Mouse (Mus musculus) kidney, postnatal 10 days (tissue): ENCODE data around the gene Atg2b.

Experiments used
- DNase-seq: peaks from one replicate; pipeline ENCODE4 v3.0.0; 2021; ENCODE audit warnings: mixed read lengths

Gene Atg2b

DNA sequence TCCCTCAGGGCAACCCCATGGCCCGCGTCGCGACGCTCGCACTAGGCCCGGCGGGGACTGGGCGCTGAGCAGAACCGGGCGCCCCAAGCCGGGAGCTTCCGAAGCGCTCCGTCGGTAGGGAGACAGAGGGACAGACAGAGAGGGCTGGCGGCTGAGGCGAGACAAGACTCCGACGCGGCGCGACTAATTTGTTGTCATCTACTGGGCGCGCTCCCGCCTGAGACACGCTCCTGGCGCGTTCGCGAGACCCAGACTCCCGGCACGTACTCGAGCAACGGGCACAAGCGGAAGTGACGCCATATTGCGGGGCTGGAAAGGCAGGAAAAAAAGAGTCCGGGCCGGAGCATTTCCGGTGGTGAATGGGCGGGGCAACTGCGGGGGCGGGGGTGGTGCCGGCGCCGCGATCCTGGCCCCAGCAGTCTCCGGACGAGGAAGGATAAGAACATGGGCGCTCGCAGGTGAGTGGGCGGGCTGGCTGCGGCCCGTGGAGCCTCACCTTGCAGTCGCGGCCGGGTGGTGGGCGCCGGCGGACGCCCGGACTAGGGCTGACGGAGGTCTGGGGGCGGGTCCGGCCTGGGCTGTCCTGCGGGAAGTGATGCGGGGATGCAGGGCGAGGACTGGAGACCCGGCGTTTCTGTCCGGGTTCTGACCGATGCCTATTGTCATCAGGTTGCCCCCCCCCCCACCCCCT is at the start of gene Atg2b:
Atg2b (minus strand) TSS at position 211 of the 691 bp plus-strand sequence.
- DNase-seq = peak; percentile 99

DNA sequence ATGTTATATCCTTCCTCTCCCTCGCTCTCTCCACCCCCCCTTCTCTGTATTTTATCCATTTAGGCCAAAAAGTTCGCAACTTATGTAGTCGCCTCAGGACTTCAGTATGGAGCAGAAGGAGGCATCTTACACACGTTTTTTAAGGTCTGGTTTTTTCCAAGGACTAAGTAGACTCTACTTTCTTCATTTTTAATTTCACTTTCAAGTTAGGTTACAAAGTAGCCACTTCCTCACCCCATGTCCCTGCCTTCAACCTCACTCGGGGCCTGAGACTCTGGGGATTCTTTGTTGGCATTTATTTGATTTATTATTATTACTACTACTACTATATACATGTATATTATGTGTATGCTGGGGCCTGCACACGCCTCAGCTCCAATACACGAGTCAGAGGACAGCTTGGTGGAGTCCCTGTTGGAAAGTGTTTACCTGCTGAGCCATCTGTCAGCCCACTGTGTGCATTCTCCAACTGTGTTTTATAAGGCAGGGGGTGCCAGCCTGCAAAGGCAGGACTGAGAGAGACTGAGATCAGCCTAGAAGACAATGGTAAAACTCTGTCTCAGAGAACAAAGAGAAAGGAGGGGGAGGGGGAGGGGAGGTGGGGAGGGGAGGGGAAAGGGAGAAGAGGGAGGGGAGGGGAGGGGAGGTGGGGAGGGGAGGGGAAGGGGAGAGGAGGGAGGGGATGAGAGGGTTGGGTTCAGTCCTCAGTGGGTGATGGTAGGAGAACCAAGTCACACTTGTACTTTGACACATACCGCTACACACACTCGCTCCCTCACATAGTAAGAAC is 48.6 kb upstream of the Atg2b start:
- DNase-seq = no peak

DNA sequence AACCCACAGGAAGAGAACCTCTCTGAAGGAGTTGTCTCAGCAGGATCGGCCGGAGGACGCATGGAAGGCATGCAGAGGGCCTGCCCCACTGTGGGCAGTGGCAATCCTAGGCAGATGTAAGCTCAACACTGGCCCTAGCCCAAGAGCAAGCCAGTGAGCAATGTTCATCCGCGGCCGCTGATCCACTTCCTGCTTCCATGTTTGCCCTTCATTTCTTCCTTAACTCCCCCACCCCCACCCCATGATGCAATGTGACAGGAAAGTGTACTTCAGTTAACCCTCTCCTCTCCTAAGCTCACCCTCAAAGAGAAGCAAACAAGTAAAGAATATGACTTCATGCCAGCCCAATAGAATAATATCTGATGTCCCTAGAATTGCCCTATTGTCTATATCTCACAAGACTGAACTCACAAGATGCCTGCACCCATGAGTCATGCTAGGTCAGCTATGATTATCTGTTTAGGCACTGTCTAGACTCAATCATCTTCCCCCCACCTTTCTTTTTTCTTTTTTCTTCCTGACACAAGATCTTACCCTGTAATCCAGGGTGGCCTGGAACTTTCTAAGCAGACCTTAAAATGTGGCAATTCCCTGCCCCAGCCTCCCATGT is 45.9 kb upstream of the Atg2b start:
- no peak for DNase-seq

DNA sequence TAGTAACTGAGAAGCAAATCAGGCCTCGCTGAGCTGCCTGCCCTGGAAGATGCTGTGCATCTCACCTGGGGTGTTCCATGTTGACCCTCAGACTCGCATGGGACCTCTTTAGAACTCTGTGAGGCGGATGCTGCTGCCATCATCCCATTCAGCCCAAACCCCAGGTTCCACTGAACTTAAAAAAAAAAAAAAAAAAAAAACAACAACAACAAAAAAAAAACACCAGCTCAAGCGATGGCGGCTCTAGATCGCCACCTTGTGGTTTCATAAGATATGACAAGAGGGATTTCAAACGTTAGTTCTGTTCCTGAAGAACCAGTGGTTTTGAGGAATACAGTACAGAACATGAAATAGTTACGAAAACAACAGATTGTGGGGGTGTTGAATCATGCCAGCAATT is 43.0 kb upstream of the Atg2b start:
- DNase-seq = peak; percentile 59

DNA sequence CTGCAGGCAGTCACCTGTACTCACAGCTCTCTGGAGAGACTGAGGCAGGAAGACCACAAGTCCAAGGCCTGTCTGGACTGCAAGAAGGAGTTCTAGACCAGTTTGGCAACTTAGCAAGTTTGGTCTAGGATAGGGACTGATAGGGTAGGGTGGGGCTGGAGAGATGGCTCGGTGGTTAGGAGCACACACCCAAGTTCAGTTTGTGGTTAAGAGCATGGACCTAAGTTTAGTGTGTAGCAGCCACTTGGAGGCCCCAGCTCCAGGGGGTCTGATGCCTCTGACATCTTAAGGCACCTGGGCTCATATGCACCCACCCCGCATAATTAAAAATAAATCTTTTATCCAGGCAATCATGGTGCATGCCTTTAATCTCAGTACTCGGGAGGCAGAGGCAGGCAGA is 42.3 kb upstream of the Atg2b start:
- DNase-seq = no peak

DNA sequence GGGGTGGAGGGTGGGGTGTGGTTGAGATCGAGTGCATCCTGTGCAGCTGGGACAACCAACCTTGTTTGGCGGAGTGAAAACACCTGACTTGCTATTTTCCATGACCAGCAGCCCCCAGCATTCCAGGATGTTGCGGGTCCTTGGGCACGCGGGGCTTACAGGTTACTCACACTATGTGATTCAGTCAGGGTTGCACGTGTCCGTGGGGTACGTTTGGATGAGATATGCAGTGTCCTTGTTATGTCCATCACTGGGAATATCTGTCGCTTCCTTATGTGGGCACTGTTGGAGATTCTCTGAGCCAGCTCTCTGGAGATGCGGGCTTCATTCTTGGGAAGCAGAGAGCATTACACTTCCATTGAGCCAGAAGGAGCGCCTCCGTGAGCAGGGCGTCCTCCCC is 40.7 kb upstream of the Atg2b start:
- no peak for DNase-seq

DNA sequence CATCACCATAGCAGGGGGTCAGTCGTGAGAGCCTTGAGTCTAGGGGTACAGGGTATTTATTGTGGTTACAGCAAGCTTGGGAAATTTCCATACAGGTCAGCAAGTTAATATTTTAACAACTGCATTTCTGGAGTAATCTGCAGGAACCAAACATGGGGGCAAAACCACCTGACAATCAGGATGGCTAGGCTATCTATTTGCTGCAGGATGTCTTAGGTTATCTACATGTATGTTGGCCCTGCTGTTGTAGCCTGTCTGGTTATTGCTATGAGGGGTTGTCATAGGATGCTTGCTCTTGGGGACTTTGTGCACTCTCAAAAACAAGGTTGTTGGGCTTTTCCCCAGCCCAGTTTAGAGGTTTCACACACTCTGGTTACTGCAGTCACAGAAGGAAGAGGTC is 39.6 kb upstream of the Atg2b start:
- DNase-seq = no peak

DNA sequence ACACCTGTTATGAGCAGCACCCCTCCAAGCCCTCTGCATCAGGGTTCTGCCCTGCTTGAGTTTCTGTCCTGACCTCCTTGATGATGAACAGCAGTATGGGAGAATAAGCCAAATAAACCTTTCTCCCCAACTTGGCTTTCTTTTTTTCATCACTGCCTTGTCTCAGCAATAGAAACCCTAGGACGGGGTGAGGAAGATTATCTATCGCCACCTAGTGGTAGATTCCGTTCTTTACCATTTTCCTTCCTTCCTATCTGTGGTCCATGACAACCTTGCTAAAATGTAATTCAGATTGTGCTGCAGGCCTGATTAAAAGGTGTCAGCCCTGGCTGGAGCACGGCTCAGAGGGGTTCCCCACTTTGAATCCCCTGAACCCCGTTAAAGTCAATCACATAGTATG is 37.6 kb upstream of the Atg2b start:
- DNase-seq = no peak

DNA sequence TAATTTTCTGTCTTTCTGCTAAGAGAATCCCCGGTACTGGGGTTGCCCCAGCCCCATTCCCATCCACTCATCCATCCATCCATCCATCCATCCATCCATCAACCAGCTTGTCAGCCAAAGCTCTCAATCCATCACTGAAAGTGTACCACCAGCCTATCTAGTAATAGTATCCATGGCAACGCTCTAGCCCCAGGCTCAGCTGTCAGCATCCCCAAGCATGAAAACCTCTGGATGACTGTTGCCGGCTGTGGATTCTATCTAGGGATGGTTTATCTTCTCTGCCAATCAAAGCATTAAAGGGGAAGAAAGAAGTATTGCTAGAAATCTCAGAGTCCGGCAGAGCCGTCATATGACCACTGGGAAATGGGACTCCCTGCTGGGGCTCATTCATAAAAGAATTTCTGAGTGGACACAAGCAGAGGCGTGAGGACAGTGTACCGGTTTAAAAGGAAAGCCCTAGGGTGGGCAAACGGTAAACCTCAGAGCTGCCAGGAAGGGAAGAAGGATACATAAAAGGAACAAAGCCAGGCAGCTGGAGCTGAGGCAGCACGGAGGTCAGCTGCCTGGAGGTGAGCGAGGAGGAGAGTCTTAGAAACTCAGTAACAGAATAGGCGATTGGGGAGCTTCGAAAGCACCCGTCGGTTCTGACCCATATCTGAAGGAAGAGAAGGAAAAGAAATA is 36.6 kb upstream of the Atg2b start:
- no peak for DNase-seq

DNA sequence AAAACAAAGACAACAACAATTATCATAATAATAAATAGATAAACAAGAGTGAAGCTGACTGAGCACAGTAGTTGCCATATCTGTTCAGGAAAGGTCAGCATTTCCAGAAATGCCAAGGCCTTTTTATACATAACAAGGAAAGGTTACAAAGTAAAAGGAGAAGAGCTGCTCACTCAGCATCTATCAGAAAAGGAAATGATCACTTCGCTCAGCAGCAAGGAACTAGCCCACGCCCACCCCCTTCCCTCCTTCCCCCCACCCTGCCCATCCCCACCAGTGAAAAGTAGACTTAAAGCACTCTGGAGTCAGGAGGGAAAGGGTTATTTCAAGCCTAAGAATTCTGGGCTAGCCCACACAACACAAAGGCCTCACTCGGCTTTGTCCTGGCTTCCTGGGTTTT is 35.2 kb upstream of the Atg2b start:
- DNase-seq = no peak

DNA sequence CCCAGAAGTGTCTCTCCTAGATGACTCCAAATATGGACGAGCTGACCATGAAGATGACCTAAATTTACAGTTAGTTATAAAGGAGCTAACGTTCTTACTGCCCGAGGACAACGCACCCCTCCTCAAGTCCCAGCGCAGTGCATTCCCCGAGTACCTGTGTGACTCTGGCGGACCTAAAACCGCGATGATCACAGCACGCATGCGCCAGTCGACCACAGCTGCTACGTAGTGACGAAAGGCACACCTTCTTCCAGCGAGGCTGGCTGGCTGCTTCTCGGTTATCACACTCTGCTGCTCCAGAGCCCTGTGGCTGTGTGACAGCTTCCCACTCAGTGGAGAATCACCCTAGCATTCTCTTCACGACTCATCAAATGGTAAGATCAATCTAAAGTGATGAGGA is 33.6 kb upstream of the Atg2b start:
- DNase-seq = peak; percentile 34

DNA sequence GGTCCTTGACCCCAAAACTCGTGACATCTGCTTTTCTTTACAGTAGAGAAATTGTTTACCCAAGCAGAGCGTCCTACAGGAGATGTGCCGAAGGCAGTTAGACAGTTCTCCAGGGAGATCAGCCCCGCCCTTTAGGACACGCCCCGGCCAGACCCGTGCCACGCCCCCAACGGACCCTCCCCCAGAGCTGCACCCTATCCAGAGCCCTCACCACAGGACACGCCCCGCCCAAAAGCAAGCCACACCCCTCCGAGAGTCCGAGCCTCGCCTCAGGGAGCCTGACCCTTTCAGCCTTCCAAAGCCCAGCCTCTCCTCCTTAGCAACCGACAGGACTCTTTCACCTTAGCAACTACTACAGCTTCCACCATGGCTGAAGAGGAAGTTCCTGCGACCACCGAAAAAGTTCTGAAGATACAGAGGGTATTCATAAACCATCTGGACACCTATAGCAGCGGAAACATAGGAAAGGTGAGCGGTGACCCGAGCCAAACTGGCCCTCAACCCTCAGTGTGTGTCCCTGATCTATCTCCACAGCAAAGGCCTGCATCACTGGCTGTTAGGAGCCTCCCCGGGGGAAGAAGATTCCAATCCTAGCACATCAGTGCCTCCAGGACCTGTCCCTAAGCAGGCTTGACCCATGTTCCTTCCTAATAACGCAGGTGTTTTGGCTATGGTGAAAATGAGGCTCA is 20.9 kb upstream of the Atg2b start, which contains the start of gene Ak7:
Ak7 (plus strand) TSS at position 178 of the 689 bp plus-strand sequence.
- DNase-seq = peak; percentile 87

DNA sequence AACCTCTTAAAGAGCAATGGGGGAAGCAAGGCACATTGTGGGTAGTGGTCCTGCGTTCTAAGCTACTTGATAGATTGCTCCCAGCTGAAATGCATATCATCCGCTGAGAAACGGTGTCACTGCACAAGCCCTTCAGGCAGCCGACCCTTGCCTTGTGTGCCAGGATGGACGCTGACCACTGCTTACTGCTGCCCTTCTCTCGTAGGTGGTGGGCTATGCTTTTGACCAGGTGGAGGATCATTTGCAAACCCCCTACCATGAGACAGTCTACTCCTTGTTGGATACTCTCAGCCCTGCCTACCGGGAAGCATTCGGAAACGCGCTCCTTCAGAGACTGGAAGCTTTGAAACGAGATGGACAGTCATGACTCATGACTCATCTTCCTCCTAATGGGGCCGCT is 15.4 kb upstream of the Atg2b start:
- DNase-seq = no peak

DNA sequence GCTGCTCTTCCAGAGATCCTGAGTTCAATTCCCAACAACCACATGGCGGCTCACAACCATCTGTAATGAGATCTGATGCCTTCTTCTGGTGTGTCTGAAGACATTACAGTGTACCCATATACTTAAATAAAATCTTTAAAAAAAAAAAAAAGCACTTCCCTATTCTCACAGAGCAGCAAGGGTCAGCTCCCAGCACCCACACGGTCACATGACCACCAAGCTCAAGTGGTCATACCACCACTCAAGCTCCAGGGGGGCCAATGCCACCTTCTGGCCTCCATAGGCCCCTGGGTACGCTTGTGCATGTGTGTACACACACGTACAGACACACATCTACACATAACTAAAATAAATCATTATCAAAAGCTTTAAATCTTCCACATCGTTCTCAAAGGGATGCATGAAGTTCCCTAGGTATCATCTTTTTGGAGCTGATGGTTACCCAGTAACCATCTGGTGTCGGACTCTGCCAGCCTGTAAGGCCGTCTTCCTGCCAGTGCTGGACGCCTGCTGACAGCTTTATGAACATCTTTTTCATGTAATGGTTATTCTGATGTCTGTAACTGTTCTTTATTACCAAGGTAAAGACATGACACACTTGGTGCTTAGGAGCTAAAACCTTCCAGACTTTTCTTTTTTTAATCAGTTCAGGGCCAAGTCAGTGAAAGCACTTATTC is 12.2 kb upstream of the Atg2b start:
- no peak for DNase-seq

DNA sequence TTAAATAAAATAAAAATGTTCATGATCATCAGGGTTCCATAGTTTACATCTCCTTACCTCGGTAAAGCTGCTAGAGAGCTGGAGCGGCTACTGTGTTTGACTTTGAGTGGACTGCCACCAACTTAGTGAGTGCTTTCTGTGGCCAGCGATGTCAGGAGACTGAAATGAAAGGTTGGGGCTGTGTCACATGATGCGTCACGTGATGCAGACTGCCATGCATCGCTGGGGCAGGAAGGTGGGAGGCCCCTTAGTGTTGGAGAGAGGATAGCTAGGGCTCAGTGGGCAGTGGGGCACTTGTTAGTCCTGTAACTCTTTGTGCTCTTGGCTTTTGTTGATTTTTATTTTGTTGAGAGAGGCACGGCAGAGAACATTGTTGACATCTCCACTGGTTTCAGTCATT is 10.8 kb upstream of the Atg2b start:
- no peak for DNase-seq

DNA sequence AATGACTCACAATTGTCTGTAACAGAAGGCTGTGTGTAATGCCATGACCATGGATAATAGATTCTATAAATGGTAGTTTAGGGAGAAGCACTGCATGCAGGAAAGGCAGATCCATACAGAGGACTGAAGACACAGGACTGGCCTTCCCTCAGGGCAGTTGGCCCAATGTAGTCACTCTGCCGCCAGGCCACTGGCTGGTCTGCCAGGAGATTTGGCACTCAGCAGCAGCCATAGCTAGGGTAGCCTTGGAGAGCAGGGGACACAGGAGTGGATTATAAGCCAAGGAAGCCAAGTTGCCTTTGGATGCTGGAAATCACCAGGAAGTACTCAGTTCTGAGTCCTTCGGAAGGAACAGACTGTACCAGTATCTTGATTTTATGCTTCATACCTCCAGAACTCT is 9.0 kb upstream of the Atg2b start:
- no peak for DNase-seq

DNA sequence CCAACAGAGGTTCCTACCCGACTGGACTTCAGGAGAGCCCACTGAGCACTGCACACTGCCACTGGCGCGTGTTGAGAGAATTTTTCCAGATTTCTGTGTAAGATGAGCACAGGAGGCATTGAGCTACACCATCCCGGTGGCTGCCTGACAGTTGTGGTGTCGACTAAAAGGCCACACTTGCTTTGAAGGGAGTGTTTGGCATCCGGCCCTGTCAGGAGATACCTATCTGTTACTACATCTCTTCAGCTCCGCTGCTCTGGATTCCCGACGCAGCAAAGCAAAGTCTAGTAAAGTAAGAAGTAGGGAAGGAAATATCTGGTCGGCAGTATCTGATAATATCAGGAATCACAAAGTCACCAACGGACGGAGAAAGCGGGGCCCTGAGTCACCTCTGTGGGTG is 4.4 kb upstream of the Atg2b start:
- no peak for DNase-seq

DNA sequence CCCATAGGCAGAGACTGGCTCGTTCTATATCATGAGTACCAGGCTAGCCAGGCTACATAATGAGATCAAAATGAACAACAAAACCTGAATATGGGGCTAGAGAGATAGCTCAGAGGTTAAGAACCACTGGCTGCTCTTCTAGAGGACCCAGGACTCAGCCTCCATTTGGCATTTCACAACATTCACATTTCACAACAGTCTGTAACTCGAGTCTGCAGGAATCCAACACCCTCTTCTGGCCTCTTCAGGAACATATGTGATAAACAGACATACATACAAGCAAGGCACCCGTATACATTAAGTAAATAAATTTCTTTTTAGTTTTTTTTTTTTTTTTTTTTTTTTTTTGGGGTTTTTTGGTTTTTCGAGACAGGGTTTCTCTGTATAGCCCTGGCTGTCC is 3.5 kb upstream of the Atg2b start:
- no peak for DNase-seq

DNA sequence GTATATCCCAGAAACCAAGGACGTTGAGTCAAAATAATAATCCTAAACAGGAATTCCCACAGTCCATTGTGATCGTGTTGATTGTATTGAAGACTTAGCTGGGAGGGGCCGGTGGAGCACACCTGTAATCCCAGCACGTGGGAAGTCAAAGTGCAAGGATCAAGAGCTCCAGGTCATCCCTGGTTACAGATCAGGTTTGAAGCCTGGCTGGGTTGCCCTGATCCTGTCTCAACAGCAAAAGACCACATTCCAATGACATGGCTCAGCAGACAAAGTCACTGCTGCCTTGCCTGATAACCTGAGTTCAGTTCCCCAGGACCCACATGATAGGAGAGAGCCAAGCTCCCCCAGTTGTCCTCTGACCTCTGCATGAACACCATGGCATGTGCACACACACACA is 2.4 kb upstream of the Atg2b start:
- DNase-seq = no peak

DNA sequence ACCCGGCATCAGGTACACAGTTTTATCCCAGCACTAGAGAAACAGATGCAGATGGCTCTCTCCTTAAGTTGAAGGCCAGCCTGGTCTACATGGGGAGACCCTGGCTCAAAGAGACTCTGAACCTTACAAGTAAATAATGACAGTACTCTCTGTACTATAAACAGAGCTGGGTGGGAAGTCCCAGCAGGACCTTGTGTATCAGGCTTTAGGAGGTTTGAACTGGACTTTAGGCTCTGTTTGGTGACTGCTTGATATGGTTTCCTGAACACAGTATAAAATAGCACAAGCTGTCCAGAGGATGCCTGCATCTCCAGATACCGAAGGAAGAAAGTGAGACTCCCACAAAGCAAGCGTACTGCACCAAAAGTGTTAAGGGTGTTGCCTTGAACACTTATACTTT is 1.8 kb upstream of the Atg2b start:
- no peak for DNase-seq

DNA sequence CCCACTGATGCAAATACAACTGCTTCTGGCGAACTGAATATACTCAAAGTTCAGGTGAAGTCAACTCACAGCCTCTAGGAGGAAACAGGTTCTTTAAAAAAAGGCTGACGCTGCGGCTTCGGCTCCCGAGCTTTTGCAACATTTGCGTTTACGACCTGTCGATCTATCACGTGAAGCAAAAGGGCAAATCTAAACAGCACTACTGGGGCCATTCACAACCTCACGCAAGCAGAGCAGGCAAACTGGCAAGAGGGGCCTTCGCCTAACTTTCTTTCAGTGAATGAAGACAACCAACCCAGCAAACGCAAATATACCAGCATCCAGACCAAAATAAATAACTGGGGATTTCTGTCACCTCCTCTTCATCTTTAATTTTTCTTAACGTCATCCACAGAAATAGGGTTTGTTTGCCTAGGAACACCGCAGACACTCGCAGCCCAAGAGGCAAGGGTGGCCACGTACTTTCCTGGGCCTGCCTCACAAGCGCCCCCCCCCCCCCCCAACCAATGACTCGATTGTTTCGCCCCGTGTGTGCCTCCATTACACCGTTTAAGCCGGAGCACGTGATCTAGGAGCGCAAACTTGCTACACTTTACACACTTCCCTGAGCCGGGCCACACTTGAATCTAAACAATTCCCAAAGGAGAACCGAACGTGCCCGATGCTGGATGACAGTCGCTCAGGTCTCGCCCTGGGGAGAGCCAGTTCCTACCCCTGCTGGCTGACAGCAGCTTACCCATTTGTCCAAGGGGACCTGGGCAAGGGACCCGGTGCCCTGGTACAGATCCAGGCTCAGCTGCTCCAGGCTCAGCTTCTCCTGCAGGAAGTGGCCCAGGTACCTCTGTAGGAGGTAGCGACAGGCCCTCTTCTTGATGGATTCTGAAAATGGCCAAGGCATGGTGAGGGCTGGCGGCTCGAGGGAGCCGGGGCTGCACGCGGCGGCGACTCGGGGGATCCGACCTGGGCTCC is 794 bp downstream of the Atg2b start, which contains the start of gene Gskip:
Gskip (plus strand) TSS at position 897 of the 969 bp plus-strand sequence.
- peak; percentile 55 for DNase-seq
